ENCODE assay signal across 22 mouse cellular contexts in the genomic region with DNA sequence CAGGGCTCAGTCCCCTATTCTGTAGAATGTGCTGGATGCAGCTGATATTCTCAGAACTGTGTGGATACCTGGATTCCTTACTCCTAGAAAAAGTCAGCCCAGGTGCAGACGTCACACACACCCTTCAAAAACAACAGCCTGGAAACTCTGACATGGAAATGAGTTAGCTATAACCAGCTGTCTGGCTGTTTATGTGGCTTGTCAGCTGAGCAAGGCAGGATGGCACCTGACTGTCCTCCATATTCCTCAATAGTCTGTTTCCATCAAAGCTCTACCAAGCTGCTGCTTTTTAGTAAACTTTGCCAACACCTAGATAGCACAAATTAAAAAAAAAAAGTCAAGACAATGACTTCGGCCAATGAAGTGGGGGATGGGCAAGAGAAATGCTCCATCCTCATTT.
DNase-seq lines count a peak whose midpoint lies in the region; ATAC-seq and TF ChIP-seq lines count a peak whose summit lies in the region.
"Had no signal": no experiment of that assay in that cellular context is flagged by ENCODE, and none has a peak within 500 bp of the region (broad histone marks: within the 10 kb centered on the region; RNA-seq: fewer than 3 reads in every experiment).

No protein-coding gene starts in this region.

- TF ChIP-seq POLR2A in CH12.LX (IDR thresholded peaks at IDR 0.05; ENCODE audit: low read depth, low read length), result no peak
- TF ChIP-seq POLR2A in lung, adult 2 months (IDR thresholded peaks at IDR 0.05; ENCODE audit: borderline replicate concordance, extremely low read depth, low read depth, low read length), result no peak

- H3K4me2 ChIP-seq in forebrain, embryonic 12.5 days, result no peak overlapping the region
- no peak overlapping the region for H3K4me2 ChIP-seq in forebrain, embryonic 15.5 days (replicated peaks)
- no peak overlapping the region for H3K4me2 ChIP-seq in forebrain, embryonic 13.5 days
- H3K4me2 ChIP-seq in hindbrain, embryonic 13.5 days, result no peak overlapping the region
- H3K4me2 ChIP-seq in hindbrain, embryonic 12.5 days (replicated peaks), result no peak overlapping the region
- H3K4me2 ChIP-seq in CH12.LX (ENCODE audit: insufficient read depth, low read depth, poor library complexity, severe bottlenecking), result no peak overlapping the region

- no peak for ATAC-seq in forebrain, embryonic 12.5 days (ENCODE audit: low FRiP score)
- no peak for ATAC-seq in forebrain, embryonic 15.5 days (replicated peaks)
- ATAC-seq in forebrain, embryonic 13.5 days, result no peak
- ATAC-seq in hindbrain, embryonic 13.5 days (ENCODE audit: low FRiP score), result no peak
- no peak for ATAC-seq in hindbrain, embryonic 12.5 days (ENCODE audit: low FRiP score)
- ATAC-seq: activated CD4-positive, CD25-positive, alpha-beta regulatory T cell, adult 4 months; CD4-positive, CD25-positive, alpha-beta regulatory T cell, adult 4 months; Patski had no signal

- dilution Hi-C loops in CH12.LX (cut with MboI; ENCODE audit: extremely low pct_ligation_motif_present, extremely low pct_unique_long_range_greater_than_20kb, low sequenced_read_pairs), result no loop called here

- WGBS in forebrain, embryonic 12.5 days, result 66% methylated on average over 2 of the region's 2 CpGs
- WGBS in forebrain, embryonic 15.5 days, result 68% methylated on average over 2 of the region's 2 CpGs
- WGBS in forebrain, embryonic 13.5 days, result 70% methylated on average over 2 of the region's 2 CpGs
- 70% methylated on average over 2 of the region's 2 CpGs for WGBS in forebrain, embryonic 10.5 days
- 72% methylated on average over 2 of the region's 2 CpGs for WGBS in hindbrain, embryonic 13.5 days
- 64% methylated on average over 2 of the region's 2 CpGs for WGBS in hindbrain, embryonic 12.5 days
- 74% methylated on average over 2 of the region's 2 CpGs for WGBS in lung, adult 2 months

- 0 out of 2 replicates have a peak overlapping the region, but pooled peaks have one; percentile 25 for H3K27ac ChIP-seq in forebrain, embryonic 12.5 days
- H3K27ac ChIP-seq in forebrain, embryonic 15.5 days (replicated peaks), result no peak overlapping the region
- H3K27ac ChIP-seq in forebrain, embryonic 13.5 days, result 0 out of 2 replicates have a peak overlapping the region, but pooled peaks have one; percentile 32
- H3K27ac ChIP-seq in forebrain, embryonic 10.5 days, result no peak overlapping the region
- peak overlapping the region; percentile 14; the same call in 1 of the 2 replicates for H3K27ac ChIP-seq in hindbrain, embryonic 13.5 days
- H3K27ac ChIP-seq in hindbrain, embryonic 12.5 days, result no peak overlapping the region
- no peak overlapping the region for H3K27ac ChIP-seq in CH12.LX (ENCODE audit: insufficient read depth, low read depth)

- no peak for DNase-seq in forebrain, embryonic 10.5 days (ENCODE audit: extremely low spot score, low spot score)
- DNase-seq in CH12.LX (ENCODE audit: extremely low read depth), result no peak
- DNase-seq in lung, adult 2 months, result no peak
- DNase-seq: adrenal gland, adult 2 months; adrenal gland, adult 8-10 months; adrenal gland, postnatal 10 days; adrenal gland, postnatal 14 days; adrenal gland, postnatal 25 days; adrenal gland, postnatal 36 days; B cell, adult 2 months; cerebellum, adult 11 months; cerebellum, adult 11-12 months; cerebellum, adult 18-20 months had no signal

- no peak overlapping the region for H3K9ac ChIP-seq in forebrain, embryonic 12.5 days
- no peak overlapping the region for H3K9ac ChIP-seq in forebrain, embryonic 15.5 days (replicated peaks)
- no peak overlapping the region for H3K9ac ChIP-seq in forebrain, embryonic 13.5 days
- H3K9ac ChIP-seq in hindbrain, embryonic 13.5 days, result no peak overlapping the region
- H3K9ac ChIP-seq in hindbrain, embryonic 12.5 days, result no peak overlapping the region
- H3K9ac ChIP-seq in CH12.LX (ENCODE audit: insufficient read depth, low read depth), result no peak overlapping the region

- H3K27me3 ChIP-seq in forebrain, embryonic 12.5 days, result 0 out of 2 replicates have a peak, but pooled peaks cover 4% of the 10 kb centered on the region
- H3K27me3 ChIP-seq in forebrain, embryonic 15.5 days, result no peaks in the 10 kb centered on the region
- H3K27me3 ChIP-seq in forebrain, embryonic 13.5 days, result no peaks in the 10 kb centered on the region
- H3K27me3 ChIP-seq in forebrain, embryonic 10.5 days (ENCODE audit: poor library complexity, severe bottlenecking), result no peaks in the 10 kb centered on the region
- no peaks in the 10 kb centered on the region for H3K27me3 ChIP-seq in hindbrain, embryonic 13.5 days
- H3K27me3 ChIP-seq in hindbrain, embryonic 12.5 days, result no peaks in the 10 kb centered on the region
- H3K27me3 ChIP-seq in CH12.LX (replicated peaks), result no peaks in the 10 kb centered on the region
- H3K27me3 ChIP-seq: Patski had no signal

- no peaks in the 10 kb centered on the region for H3K36me3 ChIP-seq in forebrain, embryonic 12.5 days (replicated peaks)
- H3K36me3 ChIP-seq in forebrain, embryonic 15.5 days, result no peaks in the 10 kb centered on the region
- H3K36me3 ChIP-seq in forebrain, embryonic 13.5 days (ENCODE audit: poor library complexity, severe bottlenecking), result peaks cover 7% of the 10 kb centered on the region; the same call in 1 of the 2 replicates
- H3K36me3 ChIP-seq in forebrain, embryonic 10.5 days (replicated peaks), result peaks cover 13% of the 10 kb centered on the region; the same call in 1 of the 2 replicates
- H3K36me3 ChIP-seq in hindbrain, embryonic 13.5 days, result no peaks in the 10 kb centered on the region
- H3K36me3 ChIP-seq in hindbrain, embryonic 12.5 days, result no peaks in the 10 kb centered on the region
- peaks cover 0 to 44% of the 10 kb centered on the region in 2 experiments for H3K36me3 ChIP-seq in CH12.LX (replicated peaks in 1 of 2; ENCODE audit: control insufficient read depth in 1 of 2, insufficient read depth in 1 of 2, low read length in 1 of 2)

- no peak for TF ChIP-seq CTCF in CH12.LX (conservative IDR thresholded peaks at IDR 0.05 in 1 of 2, IDR thresholded peaks at IDR 0.05 in 1 of 2; ENCODE audit: low read depth in 2 of 2, low read length in 2 of 2)
- no peak for TF ChIP-seq CTCF in lung, adult 2 months (IDR thresholded peaks at IDR 0.05; ENCODE audit: insufficient read depth, low read length)

- no peaks in the 10 kb centered on the region for H3K79me2 ChIP-seq in CH12.LX (replicated peaks; ENCODE audit: control insufficient read depth, extremely low read depth, insufficient read depth, poor library complexity, severe bottlenecking)

- no peak for TF ChIP-seq EP300 in CH12.LX (IDR thresholded peaks at IDR 0.05; ENCODE audit: low read length)

- no peak for TF ChIP-seq RAD21 in CH12.LX (IDR thresholded peaks at IDR 0.05; ENCODE audit: low read depth, low read length)

- no peak overlapping the region for H3K4me3 ChIP-seq in forebrain, embryonic 12.5 days (replicated peaks)
- no peak overlapping the region for H3K4me3 ChIP-seq in forebrain, embryonic 15.5 days
- no peak overlapping the region for H3K4me3 ChIP-seq in forebrain, embryonic 13.5 days
- H3K4me3 ChIP-seq in forebrain, embryonic 10.5 days, result no peak overlapping the region
- no peak overlapping the region for H3K4me3 ChIP-seq in hindbrain, embryonic 13.5 days
- H3K4me3 ChIP-seq in hindbrain, embryonic 12.5 days, result no peak overlapping the region
- no peak overlapping the region for H3K4me3 ChIP-seq in CH12.LX (replicated peaks in 1 of 3; ENCODE audit: low read depth in 2 of 3, low read length in 2 of 3, poor library complexity in 1 of 3)
- no peak overlapping the region for H3K4me3 ChIP-seq in lung, adult 2 months (replicated peaks; ENCODE audit: extremely low read depth, low read depth, low read length)

- no peaks in the 10 kb centered on the region for H3K9me3 ChIP-seq in forebrain, embryonic 12.5 days
- H3K9me3 ChIP-seq in forebrain, embryonic 15.5 days, result no peaks in the 10 kb centered on the region
- no peaks in the 10 kb centered on the region for H3K9me3 ChIP-seq in forebrain, embryonic 13.5 days (replicated peaks)
- no peaks in the 10 kb centered on the region for H3K9me3 ChIP-seq in forebrain, embryonic 10.5 days
- H3K9me3 ChIP-seq in hindbrain, embryonic 13.5 days, result no peaks in the 10 kb centered on the region
- H3K9me3 ChIP-seq in hindbrain, embryonic 12.5 days (replicated peaks), result no peaks in the 10 kb centered on the region
- H3K9me3 ChIP-seq in CH12.LX (replicated peaks; ENCODE audit: low read length), result no peaks in the 10 kb centered on the region
- H3K9me3 ChIP-seq: G1E had no signal

- peaks cover 78% of the 10 kb centered on the region for H3K4me1 ChIP-seq in forebrain, embryonic 12.5 days
- H3K4me1 ChIP-seq in forebrain, embryonic 15.5 days, result peaks cover 82% of the 10 kb centered on the region
- H3K4me1 ChIP-seq in forebrain, embryonic 13.5 days, result peaks cover 90% of the 10 kb centered on the region
- peaks cover 92% of the 10 kb centered on the region for H3K4me1 ChIP-seq in forebrain, embryonic 10.5 days
- H3K4me1 ChIP-seq in hindbrain, embryonic 13.5 days (replicated peaks), result peaks cover 70% of the 10 kb centered on the region
- peaks cover 44% of the 10 kb centered on the region for H3K4me1 ChIP-seq in hindbrain, embryonic 12.5 days
- peaks cover 5 to 98% of the 10 kb centered on the region in 2 experiments; a peak in 3 of 4 replicates for H3K4me1 ChIP-seq in CH12.LX (ENCODE audit: control insufficient read depth in 1 of 2, insufficient read depth in 2 of 2)
- H3K4me1 ChIP-seq in lung, adult 2 months (ENCODE audit: control insufficient read depth, insufficient read depth, low read length), result peaks cover under 1% of the 10 kb centered on the region; the same call in 1 of the 2 replicates

- in situ Hi-C loops in CH12.LX (cut with MboI; ENCODE audit: low pct_ligation_motif_present, low pct_unique_long_range_greater_than_20kb, low sequenced_read_pairs), result no loop called here

TF ChIP-seq in CH12.LX, 34 proteins besides CTCF, POLR2A, EP300 and RAD21:
- TF ChIP-seq BHLHE40 (IDR thresholded peaks at IDR 0.05; ENCODE audit: low read depth, low read length) (peak; percentile 60), HCFC1 (IDR thresholded peaks at IDR 0.05; ENCODE audit: low read depth, low read length) (no peak), ETS1 (conservative IDR thresholded peaks at IDR 0.05; ENCODE audit: low read depth, low read length) (peak; percentile 67; the same call in 1 of the 2 replicates), CHD2 (IDR thresholded peaks at IDR 0.05; ENCODE audit: low read length) (no peak)

Comparison
In these comparisons a context has a peak if more than half of its experiments do, and no peak if none do; other contexts are left out.
1. H3K27ac ChIP-seq: peak in forebrain, embryonic 12.5 days (single experiment), forebrain, embryonic 13.5 days (single experiment) and hindbrain, embryonic 13.5 days (single experiment); none in forebrain, embryonic 15.5 days (single experiment), forebrain, embryonic 10.5 days (single experiment), hindbrain, embryonic 12.5 days (single experiment) and CH12.LX (single experiment).